Mouse (Mus musculus) cerebellum, postnatal 36 days (tissue): Measurements from ENCODE around the gene Ltbp3.
A peak's percentile ranks its signal among the peaks of the same experiment; 100 is the strongest.

ENCODE experiments used
- DNase-seq, 2 experiments: peaks; one replicate each; pipeline ENCODE4 v3.0.0; 2021 to 2022; ENCODE audit warnings: mixed read lengths in 2 of 2

The Ltbp3 gene

GRCm38 (mm10) chr19:5793917-5794770, 53.4 kb downstream of the Ltbp3 start:
- peak in 1 of 2 experiments; percentile 26 for DNase-seq

GRCm38 (mm10) chr19:5794771-5795576, 54.3 kb downstream of the Ltbp3 start:
- DNase-seq = peak in 1 of 2 experiments; percentile 17

- no peak for DNase-seq
Measured at GRCm38 (mm10) chr19:5795668-5796572, 55.2 kb downstream of the Ltbp3 start.

GRCm38 (mm10) chr19:5796573-5797111, 55.9 kb downstream of the Ltbp3 start:
- DNase-seq = no peak

- no peak for DNase-seq
Measured at GRCm38 (mm10) chr19:5797381-5798111, 56.8 kb downstream of the Ltbp3 start.

- DNase-seq = no peak
Measured at GRCm38 (mm10) chr19:5798700-5799479, 58.2 kb downstream of the Ltbp3 start.

GRCm38 (mm10) chr19:5799566-5800349, 59.1 kb downstream of the Ltbp3 start:
- no peak for DNase-seq

- peak in 1 of 2 experiments; percentile 4 for DNase-seq
Measured at GRCm38 (mm10) chr19:5800350-5800631, 59.6 kb downstream of the Ltbp3 start.

- peak; percentile 26 to 46 for DNase-seq
Measured at GRCm38 (mm10) chr19:5800632-5801431, 60.1 kb downstream of the Ltbp3 start.

GRCm38 (mm10) chr19:5801432-5801964, 60.8 kb downstream of the Ltbp3 start:
- no peak for DNase-seq

GRCm38 (mm10) chr19:5802011-5802786, 61.5 kb downstream of the Ltbp3 start:
- peak; percentile 95 to 99 for DNase-seq

- DNase-seq = no peak
Measured at GRCm38 (mm10) chr19:5802787-5803040, 62.0 kb downstream of the Ltbp3 start.

GRCm38 (mm10) chr19:5803041-5803880, 62.6 kb downstream of the Ltbp3 start:
- DNase-seq = peak; percentile 100

- DNase-seq = peak in 1 of 2 experiments; percentile 54
Measured at GRCm38 (mm10) chr19:5803881-5804279, 63.2 kb downstream of the Ltbp3 start.

- DNase-seq = no peak
Measured at GRCm38 (mm10) chr19:5804371-5804899, 63.7 kb downstream of the Ltbp3 start.

- no peak for DNase-seq
Measured at GRCm38 (mm10) chr19:5806051-5806808, 65.5 kb downstream of the Ltbp3 start.
